Mouse (Mus musculus) G1E-ER4 (cell line): Measurements from ENCODE around the gene Lenep. TPM values are rescaled to one million over a fixed set of nuclear protein-coding genes. Genes with fewer than 3 reads are reported as not detected.

ENCODE experiments used
- GATA1 ChIP-seq: IDR thresholded peaks from one replicate; pipeline ENCODE4 v1.8.0; 2012; ENCODE audit warnings: low read length, inconsistent platforms
- polyA plus RNA-seq: library from polyadenylated mRNA; stranded (reverse); fragments of >175 nt; gene quantifications from 2 replicates; pipeline ENCODE4 v1.2.3, GENCODE M21; 2012

Lenep gene
- polyA plus RNA-seq, 1 experiment = 0.08 TPM

DNA sequence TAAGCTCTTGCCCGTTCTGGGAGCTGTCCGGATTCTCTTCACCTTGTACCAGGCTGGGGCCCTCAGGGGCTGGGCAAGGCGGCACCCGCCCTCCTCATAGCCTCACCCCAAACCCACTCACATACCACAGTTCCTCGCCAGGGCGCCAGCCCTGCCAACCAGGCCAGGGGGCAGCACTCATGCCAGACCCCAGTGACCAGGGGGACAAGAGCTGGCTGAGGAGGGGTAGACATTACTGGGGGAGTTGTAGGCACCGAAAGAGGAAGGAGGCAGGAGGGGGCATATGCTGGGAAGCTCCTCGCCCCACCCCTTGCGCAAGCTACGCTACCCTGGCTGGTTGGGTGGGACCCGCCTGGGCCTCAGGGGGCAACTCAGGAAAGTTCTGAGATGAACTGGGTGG, 15.0 kb downstream of the Lenep start:
- no peak for TF ChIP-seq GATA1

DNA sequence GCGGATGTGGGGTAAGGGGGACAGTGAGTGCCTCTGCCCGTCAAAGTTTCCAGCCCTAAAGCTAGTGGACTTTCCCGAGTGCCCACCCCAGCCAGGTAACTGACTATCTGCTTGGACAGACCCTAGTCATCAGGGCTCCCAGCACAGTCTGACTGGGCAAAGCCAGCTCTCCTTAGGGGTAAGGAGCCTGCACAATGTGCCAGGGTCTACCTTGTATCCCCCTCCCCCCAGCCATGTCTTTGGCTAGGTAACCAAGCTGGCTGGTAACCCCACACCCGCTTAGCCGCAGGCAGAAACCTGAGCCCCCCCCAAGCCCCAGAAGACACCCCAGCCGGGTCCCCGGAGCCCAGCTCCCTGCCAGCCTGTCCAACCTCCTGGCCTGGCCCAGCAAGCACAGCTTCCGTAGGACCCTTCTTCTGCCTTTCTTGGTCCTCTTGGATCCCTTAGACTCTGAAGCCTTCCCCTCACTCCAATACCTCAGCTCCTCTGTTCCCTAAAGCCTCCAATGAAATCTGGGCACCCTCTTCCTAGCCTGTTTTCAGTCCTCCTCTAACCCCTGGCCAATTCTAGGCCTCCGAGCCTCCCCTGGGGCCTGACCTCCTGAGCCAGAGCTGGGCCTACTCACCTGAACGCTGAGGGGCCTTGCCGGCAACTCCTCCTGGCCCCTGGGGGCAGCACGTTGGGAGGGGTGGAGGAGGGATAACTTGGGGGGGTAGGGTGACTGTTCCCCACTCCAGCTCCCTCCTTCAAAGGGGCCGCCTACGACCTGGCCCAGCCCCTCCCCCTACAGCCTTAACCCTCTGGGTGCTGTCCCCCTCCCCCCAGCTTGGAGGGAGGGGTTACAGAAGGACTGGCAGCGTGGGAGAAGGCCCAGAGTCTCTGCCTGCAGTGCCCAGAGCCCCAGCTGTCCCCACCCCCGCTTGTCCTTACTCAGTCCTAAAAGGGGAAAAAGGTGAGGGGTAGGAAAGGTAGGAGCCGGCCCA, 15.9 kb downstream of the Lenep start:
- TF ChIP-seq GATA1 = no peak

DNA sequence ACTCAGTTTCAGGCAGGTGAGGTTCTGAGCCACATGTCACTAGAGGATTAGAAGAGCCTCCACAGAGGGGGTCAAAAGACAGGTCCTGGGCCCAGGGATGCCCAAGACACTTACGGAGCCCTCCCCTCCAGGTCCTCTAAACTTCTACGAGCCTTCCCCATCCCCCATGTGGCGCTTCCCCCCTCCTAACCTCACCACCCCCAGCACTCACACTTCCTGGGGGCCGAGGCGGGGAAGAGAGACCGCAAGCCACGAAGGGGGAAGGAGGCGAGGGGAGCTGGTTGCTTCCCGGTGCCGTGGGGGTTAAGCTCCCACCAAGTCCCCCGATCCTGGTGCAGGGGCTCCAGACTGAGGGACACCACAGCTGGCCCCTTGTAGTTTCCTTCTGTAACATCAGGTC, 17.1 kb downstream of the Lenep start:
- no peak for TF ChIP-seq GATA1

DNA sequence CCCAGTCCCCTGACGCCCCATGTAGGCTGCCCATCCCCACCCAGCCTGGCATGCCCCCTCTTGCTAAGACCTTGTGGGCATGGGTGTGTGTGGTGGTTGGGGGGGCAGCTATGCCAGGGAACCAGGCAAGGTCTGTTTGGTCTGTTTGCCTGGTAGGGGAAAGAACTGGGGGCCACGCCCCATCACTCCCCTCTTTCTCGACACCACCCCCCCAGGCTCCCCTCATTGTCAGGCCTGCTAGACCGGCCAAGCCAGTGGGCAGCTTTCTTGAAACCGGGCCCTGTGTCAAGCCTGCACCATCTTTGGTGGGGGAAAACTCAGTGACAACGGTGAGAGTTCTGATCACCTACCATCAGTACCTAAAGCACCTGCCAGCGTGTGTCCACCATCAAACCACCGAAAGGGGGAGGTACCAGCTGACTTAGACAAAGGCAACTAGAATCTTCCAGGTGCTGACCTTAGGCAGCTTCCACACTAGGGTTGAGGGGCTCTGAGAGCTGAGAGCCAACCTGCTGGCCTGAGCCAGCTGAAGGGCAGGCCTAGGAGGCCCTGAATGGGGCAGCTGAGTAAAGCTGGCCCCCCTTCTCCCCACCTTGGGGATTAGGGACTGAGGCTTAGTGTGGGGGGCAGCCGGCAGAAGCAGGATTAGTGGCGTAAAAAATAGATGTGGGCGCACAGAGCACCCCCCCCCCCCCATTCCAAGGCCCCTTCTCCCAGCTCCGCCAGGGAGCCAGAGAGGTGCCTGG, 18.1 kb downstream of the Lenep start:
- TF ChIP-seq GATA1 = no peak

DNA sequence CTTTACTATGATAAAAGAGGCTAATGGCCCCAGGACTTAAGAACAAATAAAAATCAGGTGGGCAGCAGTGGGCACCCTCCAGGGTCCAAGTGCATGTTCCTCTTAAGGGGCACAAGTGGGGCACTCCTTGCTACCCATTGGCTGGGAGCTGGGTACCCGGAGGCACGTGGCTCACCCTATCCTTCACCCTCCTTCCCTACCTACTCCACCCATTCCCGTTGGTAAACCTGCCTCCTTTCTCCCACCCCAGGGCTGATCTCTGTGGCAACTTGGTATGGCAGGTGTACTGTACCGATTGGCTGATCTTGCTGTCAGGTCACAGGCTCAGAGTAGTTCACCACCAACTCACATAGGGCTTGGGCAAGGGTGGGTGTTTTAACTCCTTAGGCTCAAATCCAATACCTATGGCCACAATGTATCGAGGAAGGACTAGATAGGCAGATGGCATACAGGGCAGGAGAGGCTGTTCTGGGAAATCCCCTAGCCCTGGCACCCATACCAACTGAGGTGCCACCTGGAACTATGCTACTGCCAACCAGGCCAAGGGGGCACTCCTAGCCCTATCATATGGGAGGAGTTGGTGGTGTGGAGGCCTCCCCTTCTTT, 18.8 kb downstream of the Lenep start:
- TF ChIP-seq GATA1 = no peak

DNA sequence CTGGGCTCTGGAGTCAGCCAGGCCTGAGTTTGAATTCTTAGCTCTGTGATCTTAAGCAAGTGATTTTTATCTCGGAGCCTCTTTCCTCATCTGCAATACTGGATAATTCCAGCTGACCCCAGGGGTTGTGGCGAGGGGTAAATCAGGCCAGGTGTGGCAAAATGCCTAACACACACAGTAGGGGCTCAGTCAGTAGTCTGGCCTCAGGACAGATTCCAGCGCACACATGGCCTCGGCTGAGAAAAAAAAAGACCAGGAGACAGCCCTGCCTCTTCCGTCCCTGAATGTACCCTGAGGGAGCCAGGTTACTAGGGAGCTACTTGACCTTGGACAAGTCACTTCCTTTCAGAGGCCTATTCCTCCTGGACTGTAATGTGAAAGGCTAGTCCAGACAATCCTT, 19.6 kb downstream of the Lenep start:
- no peak for TF ChIP-seq GATA1

DNA sequence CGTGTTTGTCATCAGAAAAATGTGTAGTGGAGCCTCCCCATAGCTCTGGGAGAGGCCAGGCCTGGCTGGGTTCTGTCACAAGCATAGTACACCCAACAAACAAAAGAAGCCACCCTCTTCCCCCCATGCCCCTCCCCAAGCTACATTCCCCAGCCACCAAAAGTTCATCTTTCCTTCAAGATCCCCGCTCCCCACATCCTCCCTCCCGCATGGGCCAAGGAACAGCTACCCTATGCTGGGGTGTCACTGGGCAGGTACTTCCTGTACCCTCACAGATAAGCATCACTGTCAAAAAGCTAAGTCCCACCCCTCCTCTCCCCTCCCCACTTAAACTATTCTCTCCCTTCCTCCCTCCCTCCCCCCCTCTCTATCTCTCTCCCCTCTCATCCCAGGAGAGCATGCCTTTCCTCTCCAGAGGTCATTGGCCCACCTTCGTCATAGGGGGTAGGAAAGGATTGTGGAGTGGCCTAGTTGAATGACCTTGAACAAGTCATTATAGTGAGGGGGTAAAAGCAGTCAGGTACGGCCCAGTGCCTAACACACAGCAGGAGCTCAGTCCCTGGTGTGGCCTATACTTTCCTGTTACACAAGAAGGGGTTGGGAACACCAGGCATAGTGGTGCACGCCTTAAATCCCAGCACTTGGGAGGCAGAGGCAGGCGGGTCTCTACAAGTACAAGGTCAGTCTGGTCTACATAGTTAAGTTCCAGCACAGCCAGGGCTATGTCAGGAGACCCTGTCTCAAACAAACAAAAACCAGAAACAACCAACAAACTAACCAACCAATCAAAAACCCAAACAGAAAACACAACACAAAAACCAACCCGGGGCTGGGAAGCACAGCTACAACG, 20.3 kb downstream of the Lenep start:
- no peak for TF ChIP-seq GATA1

DNA sequence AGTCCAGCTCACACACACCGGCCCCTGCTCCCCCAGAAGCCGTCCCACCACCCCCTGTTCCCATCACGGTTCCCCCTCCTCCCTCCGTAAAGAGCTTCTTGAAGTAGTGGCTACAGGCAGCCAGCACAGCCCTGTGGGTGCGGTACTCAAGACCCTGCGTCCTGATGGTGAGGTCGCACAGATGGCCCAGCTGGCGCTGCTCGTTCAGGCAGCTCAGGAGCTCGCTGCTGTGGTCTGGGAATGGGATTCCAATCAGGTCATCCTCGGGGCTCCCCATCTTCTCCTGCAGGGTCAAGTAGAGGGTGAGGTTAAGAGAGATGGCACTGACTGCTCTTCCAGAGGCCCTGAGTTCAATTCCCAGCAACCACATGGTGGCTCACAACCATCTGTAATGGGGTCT, 21.4 kb downstream of the Lenep start:
- no peak for TF ChIP-seq GATA1

DNA sequence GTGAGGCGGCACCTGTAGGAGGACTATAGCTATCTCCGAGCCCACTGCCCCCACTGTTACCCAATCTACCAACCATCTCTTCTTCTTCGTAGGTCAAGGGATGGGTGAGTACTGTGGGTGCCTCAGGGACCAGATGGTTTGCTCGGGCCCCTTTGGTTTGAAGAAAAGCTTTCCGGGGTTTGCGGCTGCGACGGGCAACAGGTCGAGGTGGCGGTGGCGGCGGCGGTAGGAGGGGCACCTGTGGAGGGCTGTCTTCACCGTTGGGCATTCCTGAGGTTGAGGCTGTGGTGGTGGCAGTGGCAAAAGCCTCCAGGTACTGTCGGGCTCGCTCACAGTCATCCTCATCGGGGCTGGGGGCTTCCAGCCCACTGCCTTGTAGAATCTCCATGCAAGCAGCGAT, 21.9 kb downstream of the Lenep start:
- TF ChIP-seq GATA1 = no peak

DNA sequence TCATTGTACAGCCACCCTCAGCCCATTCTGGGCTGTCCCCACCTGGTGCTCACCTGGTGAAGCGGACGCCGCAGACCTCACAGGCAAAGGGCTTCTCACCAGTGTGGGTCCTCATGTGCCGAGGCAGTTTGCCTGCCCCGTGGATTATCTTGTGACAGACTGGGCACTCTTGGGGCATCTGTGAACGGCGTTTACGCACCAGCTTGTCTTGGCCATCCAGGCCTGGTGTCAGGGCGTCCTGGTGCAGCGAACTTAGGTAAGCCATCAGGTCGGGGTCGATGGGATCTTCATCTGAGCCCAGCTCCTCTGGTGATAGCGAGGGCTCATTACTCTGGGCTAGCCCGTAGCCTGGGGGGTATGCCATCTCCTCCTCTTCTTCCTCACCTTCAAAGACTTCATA, 22.3 kb downstream of the Lenep start:
- TF ChIP-seq GATA1 = no peak

DNA sequence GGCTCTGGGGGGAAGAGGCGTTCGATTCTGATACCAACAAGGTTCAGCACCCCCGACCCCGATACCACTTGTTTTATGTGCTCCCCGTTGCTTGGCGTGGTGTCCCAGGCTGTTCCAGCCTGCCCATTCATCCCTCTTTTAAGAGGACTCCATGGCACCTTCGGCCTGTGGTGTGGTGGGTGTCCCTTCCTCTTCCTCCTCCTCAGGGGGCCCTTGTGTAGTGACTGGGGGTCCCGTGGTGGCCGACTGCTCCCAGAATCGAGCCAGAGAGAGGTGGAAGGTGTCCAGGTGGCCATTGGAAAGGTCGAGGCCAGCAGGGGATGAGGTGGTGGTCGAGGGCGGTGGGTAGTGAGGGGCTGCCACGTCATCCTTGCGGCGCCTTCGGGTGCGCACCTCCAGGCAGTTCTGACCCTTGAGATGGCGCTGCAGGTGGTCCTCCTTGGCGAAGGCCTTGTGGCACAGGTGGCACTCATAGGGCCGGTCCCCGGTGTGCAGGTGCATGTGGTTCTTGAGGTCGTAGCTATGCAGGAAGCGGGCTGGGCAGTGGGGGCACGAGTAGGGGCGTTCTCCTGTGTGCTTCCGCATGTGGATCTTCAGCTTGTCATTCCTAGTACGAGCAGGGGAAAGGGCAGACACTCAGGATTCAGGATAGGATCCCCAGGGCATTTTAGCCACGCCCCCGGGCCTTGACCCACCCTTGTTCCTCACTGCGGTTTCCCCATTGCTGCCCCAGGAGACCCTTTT, 23.0 kb downstream of the Lenep start:
- TF ChIP-seq GATA1 = no peak

DNA sequence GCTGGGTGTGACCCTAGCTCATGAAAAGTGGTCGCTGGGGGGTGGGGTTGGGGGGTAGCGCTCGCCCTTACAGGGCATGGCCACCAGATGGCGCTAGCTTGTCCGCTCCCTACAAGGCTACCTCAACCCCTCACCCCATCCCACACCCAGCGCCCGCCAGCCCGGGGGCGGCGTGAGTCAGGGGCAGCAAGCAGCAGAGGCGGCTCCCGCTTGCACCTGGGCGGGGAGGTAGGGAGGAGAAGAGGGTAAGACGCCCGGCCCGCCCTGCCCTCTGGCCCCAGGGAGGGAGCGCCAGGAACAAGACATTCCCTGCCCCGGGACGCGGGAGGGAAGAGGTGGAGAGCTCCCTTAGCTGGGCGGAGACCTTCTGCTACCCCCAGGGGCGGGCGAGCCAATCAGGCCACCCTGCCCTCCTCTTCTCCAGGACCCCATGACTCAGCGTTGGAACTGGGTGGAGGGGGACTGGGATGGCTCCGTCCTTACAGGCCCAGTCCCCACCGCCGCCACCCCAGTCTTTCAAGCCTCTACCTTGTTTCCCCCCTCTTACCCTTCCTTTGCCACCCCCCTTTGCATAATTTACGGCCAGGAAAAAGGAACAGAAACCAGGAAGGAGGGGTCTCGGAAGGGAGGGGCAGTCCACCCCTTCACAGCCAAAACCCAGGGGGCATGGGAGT, 24.1 kb downstream of the Lenep start:
- TF ChIP-seq GATA1 = no peak

DNA sequence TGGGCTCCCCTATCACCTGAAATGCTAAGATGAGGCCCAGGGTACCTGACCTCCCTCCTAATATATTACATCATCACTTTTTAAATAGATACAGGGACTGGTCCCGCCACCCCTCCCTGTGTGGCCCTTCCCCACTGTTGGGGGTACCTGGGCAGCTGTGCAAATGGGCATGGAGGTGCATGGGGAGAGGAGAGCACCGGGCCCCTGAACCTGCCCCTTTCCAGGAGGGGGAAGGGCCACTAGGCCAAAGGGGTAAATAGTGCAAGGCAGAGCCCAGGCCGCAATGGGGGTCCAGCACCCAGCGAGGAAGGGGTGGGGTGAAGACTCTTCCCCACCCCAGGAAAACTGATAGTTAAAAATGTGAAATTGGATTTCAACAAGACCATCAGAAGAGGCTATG, 24.8 kb downstream of the Lenep start:
- no peak for TF ChIP-seq GATA1
